Mouse (Mus musculus): ENCODE data around the gene Olfr1230.

Gene Olfr1230

GRCm38 (mm10) chr2:89297168-89297567, at the start of gene Olfr1230:
Gene Olfr1230 (minus strand): TSS chr2:89297268.
- no peak for DNase-seq

DNA sequence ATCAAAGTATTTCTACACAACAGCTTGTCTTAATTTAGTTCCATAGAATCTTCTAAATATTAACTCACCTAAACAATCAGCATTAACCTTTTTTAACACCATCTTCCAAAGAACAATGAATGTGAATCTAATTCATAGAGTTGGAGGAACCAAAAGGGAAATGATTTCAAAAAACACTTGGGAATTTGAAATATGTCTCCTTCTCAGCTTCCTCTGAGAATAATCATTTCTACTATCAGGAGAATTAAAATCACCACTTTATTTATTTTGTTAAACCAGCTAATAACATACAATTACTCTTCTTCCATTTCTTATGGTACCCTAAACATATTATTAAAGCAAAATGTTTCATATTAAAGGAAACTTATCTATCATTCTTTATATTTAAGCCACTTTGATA, 45.2 kb upstream of the Olfr1230 start, which contains the start of gene Olfr1233:
Olfr1233 (minus strand) TSS at position 101 of the 400 bp plus-strand sequence.
- no peak for DNase-seq

GRCm38 (mm10) chr2:89329575-89329974, 32.5 kb upstream of the Olfr1230 start, which contains the start of gene Olfr1232:
Gene Olfr1232 (minus strand): TSS chr2:89329675.
- DNase-seq = no peak

GRCm38 (mm10) chr2:89306974-89307373, 9.9 kb upstream of the Olfr1230 start, which contains the start of gene Olfr1231:
Gene Olfr1231 (minus strand): TSS chr2:89307074.
- no peak for DNase-seq

- no peak for DNase-seq
Measured at GRCm38 (mm10) chr2:89287914-89288313, 9.2 kb downstream of the Olfr1230 start, which contains the start of gene Olfr1229. Gene Olfr1229 (minus strand): TSS chr2:89288014.

- DNase-seq = no peak
Measured at GRCm38 (mm10) chr2:89253962-89254361, 43.1 kb downstream of the Olfr1230 start, which contains the start of gene Olfr1228. Gene Olfr1228 (minus strand): TSS chr2:89254062.

Measured in cerebellum, adult 18-20 months (tissue).